Mouse (Mus musculus): ENCODE data around the gene Paip2b. TPM values are rescaled to one million over a fixed set of nuclear protein-coding genes. Genes with fewer than 3 reads are reported as not detected.
A peak's percentile ranks its signal among the peaks of the same experiment; 100 is the strongest.

The Paip2b gene
- polyA plus RNA-seq, 1 experiment from 2014 or later = 3.7 TPM

DNA sequence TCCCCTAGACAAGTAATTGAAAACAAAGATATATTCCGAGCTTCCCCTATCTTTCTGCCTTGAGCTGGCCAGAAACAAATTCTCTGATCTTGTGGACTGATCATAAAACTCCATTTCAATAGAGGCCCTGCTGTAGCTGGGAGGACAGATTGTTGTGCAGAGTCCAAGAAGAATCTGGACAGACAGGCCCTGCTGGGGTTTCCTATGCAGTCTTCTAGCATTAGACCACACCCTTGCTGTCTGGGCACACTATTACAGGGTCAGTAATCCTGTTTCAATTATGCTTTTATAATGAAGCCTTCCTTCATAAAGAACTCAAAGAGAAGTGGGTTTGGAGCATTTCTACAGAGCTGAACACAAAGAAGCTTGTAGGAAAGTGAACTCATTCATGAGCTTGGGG is 12.5 kb downstream of the Paip2b start:
- H3K9ac ChIP-seq (replicated peaks) = no peak overlapping the region
- no peak overlapping the region for H3K27ac ChIP-seq (ENCODE audit: low read depth)
- peaks cover 4% of the 10 kb centered on the region; the same call in 1 of the 2 replicates for H3K36me3 ChIP-seq (replicated peaks; ENCODE audit: insufficient read depth, low read length)
- DNase-seq (no peak), ATAC-seq (no peak)
- TF ChIP-seq CTCF (IDR thresholded peaks at IDR 0.05; ENCODE audit: low read depth) = no peak
- TF ChIP-seq EP300 (IDR thresholded peaks at IDR 0.05; ENCODE audit: low read depth) = no peak
- H3K27me3 ChIP-seq (ENCODE audit: insufficient read depth, low read length) = no peaks in the 10 kb centered on the region
- 71% methylated on average over 1 of the region's 1 CpGs for WGBS (ENCODE audit: insufficient replicate concordance)
- H3K4me3 ChIP-seq (ENCODE audit: low read depth, low read length) = no peak overlapping the region
- 0 out of 2 replicates have a peak, but pooled peaks cover 3% of the 10 kb centered on the region for H3K9me3 ChIP-seq (ENCODE audit: low read length)
- no peak overlapping the region for H3K4me2 ChIP-seq (ENCODE audit: low read depth, low read length)
- H3K4me1 ChIP-seq (ENCODE audit: insufficient read depth) = no peaks in the 10 kb centered on the region

DNA sequence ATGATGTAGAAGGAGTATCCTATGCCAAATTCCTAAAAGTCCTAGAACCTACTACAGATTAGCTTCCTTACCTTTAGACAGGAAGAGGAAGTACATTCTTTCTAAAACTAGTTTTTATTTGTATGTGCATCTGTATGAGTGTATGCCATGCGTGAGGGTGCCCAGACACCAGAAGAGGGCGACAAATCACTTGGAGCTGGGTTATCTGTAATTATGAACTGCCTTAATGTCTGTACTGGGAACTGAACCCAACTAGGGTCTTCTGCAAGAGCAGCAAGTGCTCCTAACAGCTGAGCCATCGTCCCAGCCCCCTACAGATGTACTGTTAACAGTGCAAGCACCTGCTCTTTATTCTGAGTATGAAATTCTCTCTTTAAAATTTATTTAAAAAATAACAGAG is 15.7 kb downstream of the Paip2b start:
- no peak for TF ChIP-seq CTCF (IDR thresholded peaks at IDR 0.05; ENCODE audit: low read depth)
- no peak for TF ChIP-seq EP300 (IDR thresholded peaks at IDR 0.05; ENCODE audit: low read depth)
- DNase-seq = no peak
- 84% methylated on average over 3 of the region's 3 CpGs for WGBS (ENCODE audit: insufficient replicate concordance)

DNA sequence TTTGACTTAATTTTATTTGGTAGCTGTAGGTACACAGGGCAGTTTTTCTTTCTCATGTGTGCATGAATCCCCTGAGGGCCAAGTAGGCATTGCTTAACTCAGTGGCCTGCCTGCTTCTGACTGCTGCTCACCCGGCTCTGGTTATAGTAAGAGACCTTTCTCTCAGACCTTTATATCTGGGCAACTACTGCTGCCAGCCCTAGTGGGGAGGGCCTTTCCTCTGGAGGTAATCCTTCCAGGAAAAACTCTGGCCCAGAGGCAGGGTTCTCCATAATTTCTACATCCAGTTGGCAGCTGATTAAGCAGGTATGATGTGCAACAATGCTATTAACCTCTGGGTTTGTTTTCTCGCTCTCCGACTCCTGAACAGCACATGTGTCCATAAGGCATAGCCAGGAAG is 28.7 kb downstream of the Paip2b start:
- 78% methylated on average over 3 of the region's 3 CpGs for WGBS (ENCODE audit: insufficient replicate concordance)
- H3K9ac ChIP-seq (replicated peaks) = no peak overlapping the region
- H3K27ac ChIP-seq (ENCODE audit: low read depth) = no peak overlapping the region
- peaks cover 35% of the 10 kb centered on the region for H3K36me3 ChIP-seq (replicated peaks; ENCODE audit: insufficient read depth, low read length)
- no peaks in the 10 kb centered on the region for H3K27me3 ChIP-seq (ENCODE audit: insufficient read depth, low read length)
- no peak overlapping the region for H3K4me3 ChIP-seq (ENCODE audit: low read depth, low read length)
- DNase-seq (no peak), ATAC-seq (no peak)
- no peak for TF ChIP-seq CTCF (IDR thresholded peaks at IDR 0.05; ENCODE audit: low read depth)
- no peak for TF ChIP-seq EP300 (IDR thresholded peaks at IDR 0.05; ENCODE audit: low read depth)
- no peaks in the 10 kb centered on the region for H3K9me3 ChIP-seq (ENCODE audit: low read length)
- H3K4me1 ChIP-seq (ENCODE audit: insufficient read depth) = no peaks in the 10 kb centered on the region
- no peak overlapping the region for H3K4me2 ChIP-seq (ENCODE audit: low read depth, low read length)

More for the DNA sequence above, 15.7 kb downstream of the Paip2b start:
- Histone ChIP-seq H3K27ac (ENCODE audit: low read depth) (no peak overlapping the region), H3K9ac (replicated peaks) (no peak overlapping the region), H3K36me3 (replicated peaks; ENCODE audit: insufficient read depth, low read length) (peaks cover 7% of the 10 kb centered on the region; the same call in 1 of the 2 replicates), H3K4me2 (ENCODE audit: low read depth, low read length) (no peak overlapping the region), H3K27me3 (ENCODE audit: insufficient read depth, low read length) (no peaks in the 10 kb centered on the region), H3K9me3 (ENCODE audit: low read length) (0 out of 2 replicates have a peak, but pooled peaks cover 3% of the 10 kb centered on the region), H3K4me1 (ENCODE audit: insufficient read depth) (no peaks in the 10 kb centered on the region), H3K4me3 (ENCODE audit: low read depth, low read length) (no peak overlapping the region)
- ATAC-seq = no peak

DNA sequence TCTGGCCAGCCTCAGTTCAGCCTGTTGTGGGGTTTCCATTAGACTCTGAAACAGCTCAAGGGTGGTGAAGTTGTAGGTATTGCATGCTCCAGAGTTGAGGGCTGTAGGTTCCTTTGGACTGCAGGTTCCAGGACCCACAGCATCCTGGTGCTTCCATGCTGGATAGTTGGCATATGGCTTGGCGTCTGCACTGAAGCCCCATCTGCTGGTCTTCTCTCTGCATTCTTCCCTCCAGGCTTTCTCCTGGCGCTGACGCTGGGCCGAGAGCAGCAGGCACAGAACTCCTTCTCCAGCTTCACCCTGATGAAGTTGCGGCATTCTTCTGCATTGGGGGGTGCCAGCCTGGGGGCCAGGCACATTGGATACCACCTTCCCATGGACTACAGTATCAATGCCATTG is 29.5 kb downstream of the Paip2b start:
- H3K4me2 ChIP-seq (ENCODE audit: low read depth, low read length) = no peak overlapping the region
- peaks cover 35% of the 10 kb centered on the region for H3K36me3 ChIP-seq (replicated peaks; ENCODE audit: insufficient read depth, low read length)
- H3K27ac ChIP-seq (ENCODE audit: low read depth) = no peak overlapping the region
- DNase-seq (no peak), ATAC-seq (no peak)
- no peaks in the 10 kb centered on the region for H3K4me1 ChIP-seq (ENCODE audit: insufficient read depth)
- H3K9me3 ChIP-seq (ENCODE audit: low read length) = no peaks in the 10 kb centered on the region
- TF ChIP-seq EP300 (IDR thresholded peaks at IDR 0.05; ENCODE audit: low read depth) (no peak), CTCF (IDR thresholded peaks at IDR 0.05; ENCODE audit: low read depth) (no peak)
- no peaks in the 10 kb centered on the region for H3K27me3 ChIP-seq (ENCODE audit: insufficient read depth, low read length)
- no peak overlapping the region for H3K9ac ChIP-seq (replicated peaks)
- H3K4me3 ChIP-seq (ENCODE audit: low read depth, low read length) = no peak overlapping the region
- WGBS (ENCODE audit: insufficient replicate concordance) = 87% methylated on average over 5 of the region's 5 CpGs

DNA sequence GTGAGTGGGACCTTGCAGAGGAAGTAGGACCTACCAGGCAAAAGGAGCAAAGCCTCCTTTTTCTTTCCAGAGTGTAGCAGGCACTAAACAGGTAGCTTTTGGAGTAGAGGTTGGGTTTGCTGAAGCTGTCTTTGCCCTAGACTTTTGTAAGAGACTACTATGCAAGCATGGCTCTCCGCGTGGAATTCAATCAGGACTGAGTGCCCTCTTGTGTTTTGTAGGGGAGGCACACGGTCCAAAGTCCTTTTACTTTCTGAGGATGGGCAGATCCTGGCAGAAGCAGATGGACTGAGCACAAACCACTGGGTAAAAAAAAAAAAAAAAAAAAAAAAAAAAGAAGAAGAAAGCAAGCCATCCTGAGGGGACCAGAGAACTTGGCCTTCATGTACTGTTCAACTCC is 34.9 kb downstream of the Paip2b start:
- H3K4me1 ChIP-seq (ENCODE audit: insufficient read depth) = peaks cover 20% of the 10 kb centered on the region
- no peak for DNase-seq
- H3K27ac ChIP-seq (ENCODE audit: low read depth) = no peak overlapping the region
- H3K9ac ChIP-seq (replicated peaks) = no peak overlapping the region
- WGBS (ENCODE audit: insufficient replicate concordance) = 58% methylated on average over 3 of the region's 3 CpGs
- TF ChIP-seq EP300 (IDR thresholded peaks at IDR 0.05; ENCODE audit: low read depth) = no peak
- TF ChIP-seq CTCF (IDR thresholded peaks at IDR 0.05; ENCODE audit: low read depth) = peak; percentile 18
- no peaks in the 10 kb centered on the region for H3K27me3 ChIP-seq (ENCODE audit: insufficient read depth, low read length)
- no peak for ATAC-seq
- no peak overlapping the region for H3K4me3 ChIP-seq (ENCODE audit: low read depth, low read length)
- H3K4me2 ChIP-seq (ENCODE audit: low read depth, low read length) = no peak overlapping the region
- peaks cover 27% of the 10 kb centered on the region for H3K36me3 ChIP-seq (replicated peaks; ENCODE audit: insufficient read depth, low read length)
- H3K9me3 ChIP-seq (ENCODE audit: low read length) = no peaks in the 10 kb centered on the region

DNA sequence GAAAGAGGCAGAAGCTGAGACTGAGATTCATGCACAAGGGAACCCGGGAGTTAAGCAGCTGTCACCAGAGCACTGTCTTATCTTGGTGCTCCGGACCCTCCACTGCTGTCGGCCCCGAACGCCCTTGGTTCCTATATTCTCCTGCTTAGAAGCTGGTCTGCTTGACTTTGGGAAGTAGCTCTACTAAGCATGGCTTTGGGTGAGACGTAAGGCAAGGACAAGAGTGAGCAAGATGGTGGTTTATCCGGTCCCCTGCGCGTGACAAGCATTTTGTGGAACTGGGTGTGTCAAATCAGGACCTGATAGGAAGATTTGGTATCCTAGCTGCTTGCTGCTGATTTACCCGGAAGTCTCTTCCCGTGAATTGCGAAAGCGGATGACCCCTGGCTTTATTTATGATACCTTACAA is 36.0 kb downstream of the Paip2b start:
- 2% methylated on average over 13 of the region's 13 CpGs for WGBS (ENCODE audit: insufficient replicate concordance)
- H3K4me1 ChIP-seq (ENCODE audit: insufficient read depth) = peaks cover 23% of the 10 kb centered on the region
- H3K9ac ChIP-seq (replicated peaks) = peak overlapping the region; percentile 83
- H3K4me3 ChIP-seq (ENCODE audit: low read depth, low read length) = peak overlapping the region; percentile 73
- no peaks in the 10 kb centered on the region for H3K27me3 ChIP-seq (ENCODE audit: insufficient read depth, low read length)
- DNase-seq = peak; percentile 45
- H3K27ac ChIP-seq (ENCODE audit: low read depth) = peak overlapping the region; percentile 97
- H3K36me3 ChIP-seq (replicated peaks; ENCODE audit: insufficient read depth, low read length) = peaks cover 17% of the 10 kb centered on the region
- H3K9me3 ChIP-seq (ENCODE audit: low read length) = no peaks in the 10 kb centered on the region
- peak overlapping the region; percentile 98 for H3K4me2 ChIP-seq (ENCODE audit: low read depth, low read length)
- no peak for TF ChIP-seq CTCF (IDR thresholded peaks at IDR 0.05; ENCODE audit: low read depth)
- TF ChIP-seq EP300 (IDR thresholded peaks at IDR 0.05; ENCODE audit: low read depth) = 0 out of 2 replicates have a peak, but pooled peaks have one; percentile 45
- peak; percentile 16 for ATAC-seq
